Mouse (Mus musculus) heart, adult 9 months (tissue): ENCODE results near the gene Acyp1.

Experiments used
- DNase-seq, 2 experiments: peaks; one replicate each; pipeline ENCODE4 v3.0.0; 2022; ENCODE audit warnings: low spot score in 2 of 2

Gene Acyp1

DNA sequence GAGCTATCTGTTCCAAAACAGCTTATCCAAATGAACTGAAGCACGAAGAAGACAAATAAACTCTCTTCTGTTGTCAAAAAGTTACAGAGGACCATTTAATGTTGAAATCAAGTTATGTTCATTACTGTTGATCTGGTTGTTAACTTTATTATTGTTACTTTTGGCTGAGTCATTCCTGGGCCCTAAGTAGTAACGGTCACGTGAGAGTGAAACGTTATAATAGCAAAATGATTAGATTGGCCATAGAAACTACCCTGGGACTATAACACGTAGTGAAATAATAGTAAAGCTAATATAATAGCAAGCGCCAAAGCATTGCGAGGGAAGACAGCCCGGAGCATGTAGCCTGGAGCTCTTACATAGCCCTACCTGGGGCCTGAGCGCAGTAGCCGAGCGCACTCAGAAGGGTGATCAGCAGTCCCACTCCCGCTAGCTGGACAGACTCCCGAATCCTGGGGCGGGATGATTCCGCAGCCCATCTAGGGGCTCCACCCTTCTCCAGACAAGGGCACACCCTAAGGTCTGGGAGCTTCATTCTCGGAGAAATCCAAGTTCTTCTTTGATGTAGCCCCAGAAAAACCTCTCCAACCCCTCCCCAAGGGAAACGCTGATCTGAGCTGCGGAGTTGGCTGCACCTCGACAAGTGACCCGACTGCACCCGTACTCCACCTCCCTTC is at the start of gene Acyp1:
Acyp1 (minus strand) TSS at position 630 of the 677 bp plus-strand sequence.
- DNase-seq, result peak; percentile 64 to 71

DNA sequence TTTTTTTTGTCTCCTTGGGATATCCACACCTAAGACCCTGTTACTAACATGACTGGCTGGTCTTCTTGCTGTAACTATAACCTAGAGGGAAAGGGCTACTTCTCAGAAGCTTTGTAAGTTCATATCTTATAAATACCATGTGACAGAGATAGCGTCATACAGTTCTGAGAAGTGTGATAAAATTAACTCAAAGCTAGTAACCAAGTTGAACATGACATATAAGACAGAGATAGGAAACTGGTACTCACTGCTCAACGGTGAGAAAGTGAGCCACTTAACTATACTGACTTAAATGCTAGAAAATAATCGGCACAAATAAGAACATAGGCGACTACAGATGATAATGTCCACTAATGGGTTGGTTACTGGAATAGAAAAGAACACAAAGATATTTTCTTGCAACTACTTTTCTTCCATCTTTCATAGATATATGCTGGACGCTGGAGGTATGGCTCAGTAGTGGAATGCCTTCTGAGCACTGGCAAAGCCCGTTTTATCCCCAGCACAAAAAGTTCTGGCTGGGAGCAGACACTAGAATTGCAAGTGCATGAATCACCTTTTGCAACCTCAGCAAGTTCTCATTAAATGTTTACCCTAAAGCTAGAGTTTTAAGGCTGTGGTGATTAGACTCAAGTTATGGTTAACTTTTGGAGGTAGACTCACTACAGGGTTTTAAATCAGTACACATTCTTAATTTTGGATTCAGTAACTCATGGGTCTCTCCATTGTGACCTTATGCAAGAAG is 49.5 kb upstream of the Acyp1 start:
- DNase-seq, result no peak

DNA sequence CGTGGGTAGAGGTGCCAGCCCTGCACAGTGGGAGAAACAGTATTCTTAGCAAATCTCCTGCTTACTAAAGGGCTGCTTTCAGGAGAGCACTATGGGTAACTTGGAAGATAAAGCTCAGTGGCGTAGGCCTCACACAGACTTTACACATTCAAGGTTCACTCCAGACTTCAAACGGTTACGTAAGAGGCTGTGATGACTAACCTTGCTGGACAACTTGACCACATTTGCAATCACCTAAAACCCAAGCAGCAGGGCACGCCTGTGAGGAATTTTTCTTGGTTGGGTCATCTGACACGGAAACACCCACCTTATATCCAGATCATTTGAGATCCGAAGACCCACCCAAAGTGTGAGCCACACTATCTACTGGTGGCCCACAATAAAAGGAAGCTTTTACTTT is 41.9 kb upstream of the Acyp1 start:
- no peak for DNase-seq

DNA sequence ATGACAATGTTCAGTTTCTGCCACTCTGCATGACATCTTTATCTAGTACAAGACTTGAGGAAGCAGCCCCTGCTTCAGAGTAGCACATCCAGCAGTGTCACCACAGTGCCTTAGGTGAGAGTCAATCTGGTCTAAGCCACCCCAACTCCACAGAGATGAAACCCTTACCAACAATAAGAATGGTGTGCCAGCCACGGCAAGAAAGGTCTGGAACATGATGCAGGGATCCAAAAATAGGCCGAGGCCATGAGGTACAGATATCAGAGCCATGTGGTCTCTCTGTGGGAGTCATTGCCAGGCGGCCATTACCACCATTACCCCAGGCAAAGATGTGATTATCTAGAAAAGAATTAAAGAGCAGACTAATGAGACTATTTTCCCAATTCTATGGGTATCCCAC is 20.4 kb upstream of the Acyp1 start:
- peak in 1 of 2 experiments; percentile 27 for DNase-seq

DNA sequence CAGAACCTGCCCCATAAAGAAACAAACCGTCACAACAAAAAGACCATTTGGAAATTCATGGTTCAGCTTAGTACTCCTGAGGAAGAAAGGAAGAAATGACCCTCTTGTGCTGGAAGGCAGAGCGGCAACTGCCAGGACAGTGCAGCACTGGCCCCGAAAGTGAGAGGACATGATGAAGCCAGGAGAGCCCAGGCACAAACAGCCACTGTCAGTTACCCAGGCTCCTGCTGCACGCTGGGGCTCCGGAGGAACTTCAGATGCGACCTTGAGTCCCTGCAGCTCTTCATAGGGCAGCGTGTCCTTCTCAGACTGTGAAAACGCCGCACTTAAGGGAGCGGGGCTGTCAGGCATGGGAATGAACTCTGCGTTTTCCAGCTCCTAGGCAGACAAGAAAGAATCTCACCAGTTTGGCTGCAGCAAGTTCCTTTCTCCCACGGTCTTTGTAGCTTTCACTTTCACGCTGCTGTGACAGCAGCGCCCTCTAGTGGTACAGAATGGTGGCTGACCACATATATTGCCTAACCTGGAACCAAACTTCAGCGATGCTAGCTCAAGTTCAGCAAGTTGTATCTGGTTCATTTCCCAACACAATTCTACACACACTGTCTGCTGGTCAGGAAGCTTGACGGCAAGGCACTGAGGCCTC is 17.1 kb upstream of the Acyp1 start:
- DNase-seq, result peak; percentile 64 to 87

DNA sequence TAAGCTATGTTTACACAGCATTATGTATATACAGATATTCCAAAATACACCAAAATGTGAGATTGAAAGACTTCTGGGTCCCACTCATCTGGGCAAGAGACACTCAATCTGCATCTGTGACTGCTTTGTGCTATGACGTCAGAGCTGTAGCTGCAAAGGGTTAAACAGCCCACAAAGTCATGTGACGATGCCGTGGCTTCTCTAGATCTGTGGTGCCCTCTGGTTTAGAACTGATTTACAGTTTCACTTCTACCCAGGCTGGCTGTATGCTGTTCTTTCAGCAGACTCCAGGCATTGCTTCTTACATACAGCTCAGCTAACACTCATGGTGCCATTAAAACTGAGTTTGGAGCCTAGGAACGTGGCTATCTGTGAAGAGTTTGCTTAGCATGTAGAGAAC is 16.5 kb upstream of the Acyp1 start:
- no peak for DNase-seq

DNA sequence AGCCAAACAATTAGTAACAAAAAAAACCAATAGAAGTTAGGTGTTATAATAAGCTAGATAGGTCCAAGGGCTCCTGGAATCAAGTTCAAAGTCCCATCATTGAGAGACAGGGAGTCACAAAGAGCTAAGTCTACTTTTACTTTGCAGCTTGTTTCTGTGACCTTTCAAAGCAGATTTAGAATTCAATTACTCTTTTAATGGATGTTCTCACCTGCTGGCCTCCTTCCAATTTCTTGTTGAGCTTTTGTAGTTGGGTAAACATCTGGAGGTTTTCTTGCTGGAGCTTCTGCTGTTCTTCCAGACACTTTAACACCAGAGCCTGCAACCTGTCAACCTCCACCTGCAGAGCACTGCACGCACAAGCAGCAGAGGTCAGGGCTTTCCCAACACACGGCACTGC is 15.0 kb upstream of the Acyp1 start:
- no peak for DNase-seq

DNA sequence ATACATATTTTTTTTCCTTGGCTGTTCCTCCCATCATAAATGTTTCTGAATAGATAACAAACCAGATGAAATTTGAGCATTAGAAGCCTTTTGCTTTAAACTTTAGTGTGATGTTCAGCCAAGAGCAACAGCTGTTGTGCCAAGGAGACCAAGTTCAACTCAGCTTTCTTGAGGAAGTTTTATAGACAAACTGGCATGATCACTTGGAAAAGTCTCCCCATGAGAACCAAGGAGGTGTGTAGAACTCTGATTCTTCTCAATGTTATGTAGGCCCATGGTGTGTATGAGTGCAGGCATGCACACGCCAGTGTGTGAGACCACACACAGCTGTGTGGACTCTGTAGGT is 10.6 kb upstream of the Acyp1 start:
- DNase-seq, result no peak

DNA sequence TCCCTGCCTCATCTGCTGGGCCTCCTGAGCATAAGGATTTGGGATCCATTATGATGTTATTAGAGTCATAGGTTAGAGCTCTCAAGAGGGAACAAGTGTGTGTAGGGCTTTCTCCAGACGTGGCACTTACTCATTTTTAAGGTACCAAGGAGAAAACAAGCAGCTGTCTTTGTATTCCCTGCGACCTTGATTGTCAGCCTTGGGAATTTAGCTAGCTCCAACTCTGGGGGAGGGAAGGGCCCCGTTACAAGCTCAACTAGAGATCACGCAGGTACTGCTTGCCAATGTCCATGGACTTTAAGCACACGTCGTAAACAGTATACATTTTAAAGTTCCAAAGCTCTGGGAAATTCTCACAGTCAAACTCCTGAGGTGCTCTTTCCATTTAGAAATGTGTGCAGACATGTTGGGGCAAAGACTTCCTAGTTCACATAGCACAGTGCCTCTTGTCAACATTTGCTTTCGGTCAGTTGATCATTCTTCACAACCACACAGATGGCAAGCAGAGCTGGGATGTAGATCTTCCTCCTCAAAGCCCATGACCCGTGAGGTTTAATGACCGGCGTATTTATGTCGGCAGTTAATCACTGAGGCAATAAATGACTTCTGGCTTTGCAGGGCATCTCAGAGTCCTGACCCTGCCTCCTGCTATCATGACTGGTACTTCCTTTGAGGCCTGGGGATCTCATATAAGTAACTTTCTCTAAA is 10.0 kb upstream of the Acyp1 start:
- no peak for DNase-seq

DNA sequence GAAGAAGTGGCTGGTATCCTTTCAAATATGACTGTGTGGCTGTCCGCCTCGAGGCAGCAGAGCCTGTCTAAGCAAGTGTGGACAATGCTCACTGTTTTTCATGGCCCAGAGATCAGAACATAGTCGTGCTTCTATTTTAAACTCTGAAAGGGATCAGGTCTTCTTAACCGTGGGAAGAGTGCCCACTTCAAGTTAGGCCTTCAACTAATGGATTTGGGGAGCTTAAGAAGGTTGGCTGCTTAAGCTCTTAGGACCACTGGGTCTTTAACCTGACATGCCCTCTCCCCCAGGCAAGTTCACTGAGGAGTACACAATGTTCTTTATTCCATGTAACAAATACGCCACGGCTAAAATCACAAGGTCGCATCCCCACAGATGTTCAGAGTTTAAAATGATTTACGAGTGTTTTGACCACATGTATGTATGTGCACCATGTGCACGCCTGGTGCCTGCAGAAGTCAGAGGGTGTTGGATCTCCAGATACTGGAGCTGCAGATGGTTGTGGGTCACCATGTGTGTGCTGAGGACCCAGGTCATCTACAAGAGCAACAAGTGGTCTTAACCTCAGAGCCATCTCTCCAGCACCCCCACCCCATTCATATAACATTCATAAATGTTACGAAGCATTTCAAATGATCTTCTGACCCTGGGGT is 9.2 kb upstream of the Acyp1 start:
- no peak for DNase-seq

DNA sequence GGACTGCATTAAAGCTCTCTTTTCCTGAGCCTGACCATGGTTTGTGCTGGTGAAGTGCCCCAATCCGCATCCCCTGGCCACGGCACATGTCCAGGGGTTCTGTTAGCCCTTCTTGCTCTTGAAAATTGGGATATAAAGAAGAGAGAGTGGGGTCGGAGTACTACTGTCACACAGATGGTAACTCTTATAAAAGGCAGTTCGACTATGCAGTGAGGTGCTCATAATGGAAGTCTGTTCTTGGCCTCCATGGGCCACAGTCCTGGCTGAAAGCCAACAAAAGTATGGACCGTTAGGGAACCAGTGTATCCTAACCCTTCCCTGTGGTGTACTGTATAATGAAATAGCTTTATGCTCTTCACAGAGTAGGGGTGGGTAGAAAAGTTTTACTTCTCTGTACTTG is 8.7 kb upstream of the Acyp1 start:
- DNase-seq, result no peak

DNA sequence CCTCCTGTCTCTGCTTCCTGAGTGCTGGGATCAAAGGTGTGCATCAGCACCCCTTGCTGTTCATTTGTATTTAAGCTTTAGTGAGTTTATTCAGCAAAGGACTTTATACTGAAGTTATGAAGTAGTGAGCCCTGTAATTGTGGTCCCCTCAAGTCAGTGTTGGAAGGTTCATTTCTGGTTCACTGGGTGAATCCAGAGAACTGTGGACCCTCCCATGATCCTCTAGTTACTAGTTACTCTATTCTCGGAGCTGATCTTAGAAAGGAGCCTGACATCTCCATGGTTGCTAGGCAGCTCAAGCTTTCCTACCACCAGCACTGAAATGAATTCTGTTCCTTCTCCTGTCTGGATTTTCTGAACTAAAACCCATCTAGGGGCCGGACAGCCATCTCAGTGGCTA is 7.3 kb upstream of the Acyp1 start:
- DNase-seq, result no peak

DNA sequence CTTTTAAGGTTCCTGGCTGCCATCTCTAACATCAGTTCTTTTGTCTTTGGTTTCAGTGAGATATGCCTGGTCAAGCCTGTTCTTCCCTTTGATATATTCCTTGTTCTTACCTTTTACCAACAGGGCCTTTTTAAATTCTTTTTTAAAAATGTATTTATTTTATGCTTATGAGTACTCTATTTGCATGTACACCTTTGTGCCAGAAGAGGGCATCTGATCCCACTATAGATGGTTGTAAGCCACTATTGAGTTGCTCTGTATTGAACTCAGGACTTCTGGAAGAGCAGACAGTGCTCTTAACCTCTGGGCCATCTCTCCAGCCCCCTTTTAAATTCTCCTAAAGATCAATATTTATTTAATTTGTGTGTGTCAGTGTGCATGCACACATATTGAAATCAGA is 4.7 kb upstream of the Acyp1 start:
- DNase-seq, result no peak

DNA sequence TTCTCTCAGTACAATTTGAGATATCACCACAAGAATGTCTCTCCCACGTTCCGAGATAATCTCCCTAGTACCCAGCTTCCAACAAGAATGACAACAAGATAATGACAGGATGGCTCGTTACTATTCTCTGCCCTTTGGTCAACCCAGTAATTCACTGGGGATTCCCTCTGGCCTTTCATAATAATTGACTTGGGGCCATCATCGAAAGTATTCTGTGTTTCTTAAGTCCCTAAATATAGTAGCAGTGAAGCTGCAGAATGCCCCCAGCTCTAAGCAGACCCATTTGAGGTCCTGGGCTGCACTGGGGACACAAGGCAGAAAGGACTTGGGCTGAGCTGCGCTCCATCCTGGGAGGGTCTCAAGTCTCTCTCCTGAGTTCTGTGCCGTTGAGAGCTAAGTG is 4.0 kb upstream of the Acyp1 start:
- no peak for DNase-seq

DNA sequence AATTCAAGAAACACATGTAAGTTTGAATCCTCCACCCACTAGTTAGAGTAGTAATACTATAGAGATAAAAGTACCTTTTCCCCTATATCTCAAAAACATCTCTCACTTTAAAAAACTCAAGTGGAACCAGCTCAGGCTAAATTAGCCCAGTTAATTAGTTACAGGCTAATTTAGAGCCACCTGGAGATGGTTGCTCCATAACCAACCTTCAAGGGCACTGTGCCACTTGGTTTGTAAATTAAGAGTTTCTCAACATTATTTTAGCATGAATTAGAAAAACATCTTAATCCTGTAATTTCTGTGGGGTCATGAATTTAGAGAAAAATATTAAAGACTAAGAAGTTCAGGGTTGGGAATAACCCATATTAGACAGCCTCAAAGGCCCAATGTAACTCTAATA is 3.3 kb upstream of the Acyp1 start:
- no peak for DNase-seq

DNA sequence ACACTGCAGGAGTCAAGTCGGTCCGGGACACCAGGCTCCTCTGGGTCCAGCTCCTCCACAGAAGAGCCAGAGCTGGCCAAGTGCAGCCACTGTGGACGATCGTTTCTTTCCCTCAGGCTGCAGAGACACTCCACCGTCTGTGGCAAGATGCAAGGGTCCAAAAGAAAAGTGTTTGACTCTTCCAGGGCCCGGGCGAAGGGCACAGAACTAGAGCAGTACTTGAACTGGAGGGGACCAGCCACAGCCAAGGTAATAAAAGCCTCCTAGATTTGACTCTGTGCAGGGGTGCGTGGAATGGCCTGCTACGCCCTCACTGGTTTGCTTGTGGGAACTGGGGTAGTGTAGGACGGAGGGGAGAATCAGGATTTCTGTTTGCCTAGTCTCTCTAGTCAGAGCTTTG is 2.4 kb upstream of the Acyp1 start:
- DNase-seq, result no peak

DNA sequence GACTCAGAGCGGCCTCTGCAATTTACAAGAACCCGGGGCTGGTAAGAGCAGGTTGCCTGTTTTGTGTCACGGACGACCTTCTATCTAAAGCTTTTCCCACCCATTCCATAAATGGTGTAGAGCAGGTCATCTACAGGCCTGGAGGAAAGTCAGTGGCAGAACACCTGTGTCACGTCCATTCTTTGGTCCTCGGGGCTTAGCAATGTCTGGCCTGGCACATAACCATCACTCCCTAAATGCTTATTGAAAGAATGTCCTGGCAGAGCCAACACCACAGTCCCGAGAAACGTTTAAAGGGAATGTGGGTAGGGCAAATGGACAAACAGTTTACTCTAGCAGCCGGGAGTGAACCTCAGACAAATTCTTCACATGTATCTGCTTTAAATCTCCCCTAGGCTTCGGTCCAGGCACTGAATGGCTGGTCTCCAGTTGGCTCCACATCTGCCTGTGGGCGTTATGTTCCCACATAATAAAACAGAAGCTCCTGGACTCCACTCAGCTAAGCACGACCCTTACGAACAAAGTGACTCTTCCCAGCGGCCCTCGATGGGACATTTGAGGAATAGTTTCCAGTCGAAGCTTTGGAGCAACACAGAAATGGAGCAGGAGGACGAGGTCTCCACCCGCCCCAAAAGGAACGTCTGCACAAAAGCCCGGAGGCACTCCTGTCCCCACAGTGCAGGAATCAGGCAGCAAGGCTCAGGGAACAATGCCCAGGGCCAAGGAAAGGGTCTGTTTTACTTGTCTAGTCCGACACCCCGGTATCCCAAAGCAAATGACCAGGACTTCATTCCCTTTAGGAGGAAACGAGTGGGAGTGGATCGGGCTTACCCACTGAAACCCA is 1.1 kb upstream of the Acyp1 start:
- peak in 1 of 2 experiments; percentile 38 for DNase-seq

DNA sequence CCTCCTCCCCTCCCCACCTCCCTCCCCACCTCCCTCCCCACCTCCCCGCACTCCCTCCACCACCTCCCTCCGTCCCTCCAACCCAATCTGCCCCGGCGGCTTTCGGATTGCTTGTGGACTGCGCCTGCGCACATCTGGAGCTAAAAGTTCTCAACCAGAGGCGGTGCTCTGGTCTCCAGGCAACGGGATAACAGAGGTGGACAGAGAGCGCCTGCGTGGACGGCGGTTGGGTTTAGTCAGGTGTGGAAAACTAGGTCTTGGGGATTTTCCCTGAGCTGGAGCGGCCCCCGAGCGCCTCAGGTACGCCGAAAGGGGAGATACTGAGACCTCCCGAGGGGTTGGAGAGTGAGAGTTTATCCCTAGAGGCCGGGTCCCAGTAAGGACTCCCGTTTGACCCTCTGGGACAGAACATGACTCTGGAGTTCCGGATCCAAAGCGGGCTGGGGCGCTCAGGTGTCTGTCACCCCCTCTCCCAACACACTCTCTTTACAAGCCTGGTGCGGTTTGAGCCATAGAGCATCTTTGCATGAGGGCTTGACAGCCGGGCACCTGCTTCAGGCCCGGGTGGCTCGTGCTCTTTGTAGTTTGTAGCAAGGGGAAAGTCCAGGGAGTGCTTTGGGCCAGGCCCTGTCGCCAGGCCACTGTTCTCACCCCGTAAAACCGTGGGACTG is 383 bp upstream of the Acyp1 start, which contains the start of gene Zc2hc1c:
Zc2hc1c (plus strand) TSS at position 106 of the 671 bp plus-strand sequence.
- peak; percentile 93 to 94 for DNase-seq

DNA sequence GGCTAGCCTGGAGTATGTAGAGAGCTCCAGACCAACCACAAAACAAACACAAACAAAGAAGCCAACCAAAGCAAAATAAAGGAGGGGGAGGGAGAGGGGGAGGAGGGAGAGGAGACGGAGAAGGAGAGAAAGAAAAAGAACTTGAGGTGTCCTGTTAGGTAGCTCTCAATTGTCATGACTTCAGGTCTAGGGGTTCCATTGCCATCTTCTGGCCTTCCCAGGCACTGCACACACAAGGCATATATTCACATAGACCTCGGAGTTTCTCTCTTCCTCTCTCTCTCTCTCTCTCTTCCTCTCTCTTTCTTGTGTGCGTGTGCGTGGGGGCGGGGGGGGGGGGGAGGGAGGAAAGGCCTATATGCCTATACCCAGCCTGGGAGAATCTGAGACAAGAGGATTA is 1.3 kb downstream of the Acyp1 start:
- DNase-seq, result no peak

DNA sequence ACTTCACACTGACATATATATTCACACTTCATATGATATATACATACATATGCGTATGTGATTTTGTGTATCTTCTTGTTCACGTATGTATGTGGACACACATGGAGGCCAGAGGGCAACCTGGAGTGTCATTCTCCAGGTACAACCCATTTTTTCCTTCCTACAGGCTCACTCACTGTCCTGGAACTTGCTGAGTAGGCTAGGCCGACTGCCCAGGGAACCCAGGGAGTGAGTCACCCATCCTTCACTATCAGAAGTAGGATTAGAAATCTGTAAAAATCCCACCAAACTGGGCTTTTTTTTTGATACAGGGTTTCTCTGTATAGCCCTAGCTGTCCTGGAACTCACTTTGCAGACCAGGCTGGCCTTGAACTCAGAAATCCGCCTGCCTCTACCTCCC is 3.2 kb downstream of the Acyp1 start:
- DNase-seq, result no peak
